Mouse (Mus musculus) A20 (cell line): Measurements from ENCODE around the gene Zpbp2.
A peak's percentile ranks its signal among the peaks of the same experiment; 100 is the strongest.
"Not testable (repeated sequence)": the region's sequence is repeated elsewhere in the genome, so short reads cannot be mapped to it uniquely, and the experiment has no call there.

Experiments used
- DNase-seq: peaks from one replicate; pipeline ENCODE4 v3.0.0-alpha.2; 2011; ENCODE audit warnings: low read depth, low spot score

Gene Zpbp2

GRCm38 (mm10) chr11:98589306-98589705 is 38.4 kb downstream of the Zpbp2 start:
- DNase-seq, result no peak

GRCm38 (mm10) chr11:98590548-98591445 is 39.9 kb downstream of the Zpbp2 start:
- no peak for DNase-seq

GRCm38 (mm10) chr11:98595021-98595420 is 44.1 kb downstream of the Zpbp2 start:
- DNase-seq, result peak; percentile 14

GRCm38 (mm10) chr11:98595473-98595872 is 44.6 kb downstream of the Zpbp2 start:
- DNase-seq, result no peak

GRCm38 (mm10) chr11:98595955-98596354 is 45.1 kb downstream of the Zpbp2 start:
- DNase-seq, result no peak

GRCm38 (mm10) chr11:98597363-98597762 is 46.5 kb downstream of the Zpbp2 start:
- DNase-seq, result peak; percentile 77

GRCm38 (mm10) chr11:98597991-98598390 is 47.1 kb downstream of the Zpbp2 start, which contains the start of gene Lrrc3c:
Gene Lrrc3c (plus strand): TSS chr11:98598291.
- no peak for DNase-seq

GRCm38 (mm10) chr11:98598851-98599290 is 48.0 kb downstream of the Zpbp2 start:
- no peak for DNase-seq

GRCm38 (mm10) chr11:98599291-98599690 is 48.4 kb downstream of the Zpbp2 start:
- DNase-seq, result no peak

- peak; percentile 77 for DNase-seq
Observed at GRCm38 (mm10) chr11:98602090-98602690, 51.3 kb downstream of the Zpbp2 start.

GRCm38 (mm10) chr11:98603953-98604352 is 53.1 kb downstream of the Zpbp2 start:
- peak; percentile 53 for DNase-seq

GRCm38 (mm10) chr11:98604911-98605310 is 54.0 kb downstream of the Zpbp2 start:
- not testable (repeated sequence) for DNase-seq

GRCm38 (mm10) chr11:98606763-98607162 is 55.9 kb downstream of the Zpbp2 start:
- peak; percentile 65 for DNase-seq
